Mouse (Mus musculus) limb, embryonic 14.5 days (tissue): ENCODE results near the gene Tnni3k. TPM values are rescaled to one million over a fixed set of nuclear protein-coding genes. Genes with fewer than 3 reads are reported as not detected.

ENCODE experiments used
- ATAC-seq: fragments of 200-750 bp; cut with Nextera tagmentation; 2 replicates; pipeline ENCODE4 v1.8.0; 2017; ENCODE audit warnings: low read depth, moderate number of reproducible peaks, moderate TSS enrichment; ENCODE audit not compliant: low FRiP score
- DNase-seq: peaks from one replicate; pipeline ENCODE4 v3.0.0-alpha.2; 2015; ENCODE audit warnings: low spot score
- H3K27ac ChIP-seq: fragments of 300-500 bp; sonication (generic); replicated peaks from 2 replicates; pipeline ENCODE4 v1.5.1; 2014; ENCODE audit warnings: low read depth, mild to moderate bottlenecking, low read length, moderate library complexity, mixed read lengths
- H3K27me3 ChIP-seq: fragments of 300-500 bp; sonication (generic); 2 replicates; pipeline ENCODE4 v1.6.1; 2014; ENCODE audit warnings: low read length, mixed read lengths; ENCODE audit not compliant: control insufficient read depth, insufficient read depth
- H3K36me3 ChIP-seq: fragments of 300-500 bp; sonication (generic); 2 replicates; pipeline ENCODE4 v1.6.1; 2014; ENCODE audit warnings: mild to moderate bottlenecking, low read length, moderate library complexity, mixed read lengths; ENCODE audit not compliant: control insufficient read depth, insufficient read depth
- H3K4me1 ChIP-seq: fragments of 300-500 bp; sonication (generic); 2 replicates; pipeline ENCODE4 v1.6.1; 2014; ENCODE audit warnings: antibody characterized with exemption, low read length, mixed read lengths; ENCODE audit not compliant: control insufficient read depth, insufficient read depth
- H3K4me2 ChIP-seq: fragments of 300-500 bp; sonication (generic); replicated peaks from 2 replicates; pipeline ENCODE4 v1.6.1; 2014; ENCODE audit warnings: low read depth, mild to moderate bottlenecking, low read length, moderate library complexity; ENCODE audit not compliant: severe bottlenecking
- H3K4me3 ChIP-seq: fragments of 300-500 bp; sonication (generic); replicated peaks from 2 replicates; pipeline ENCODE4 v1.5.1; 2014; ENCODE audit warnings: low read length
- H3K9ac ChIP-seq: fragments of 300-500 bp; sonication (generic); 2 replicates; pipeline ENCODE4 v1.6.1; 2014; ENCODE audit warnings: mild to moderate bottlenecking, low read depth, low read length, moderate library complexity; ENCODE audit not compliant: severe bottlenecking
- H3K9me3 ChIP-seq: fragments of 300-500 bp; sonication (generic); 2 replicates; pipeline ENCODE4 v1.6.1; 2016; ENCODE audit warnings: low read length; ENCODE audit not compliant: control insufficient read depth
- POLR2A ChIP-seq: fragments of 200-500 bp; IDR thresholded peaks from 2 replicates; pipeline ENCODE4 v1.8.0; 2012; ENCODE audit warnings: inconsistent platforms, mild to moderate bottlenecking, moderate library complexity, borderline replicate concordance; ENCODE audit not compliant: insufficient read depth, insufficient read length; ENCODE audit errors: extremely low read depth
- WGBS: fragments of 180-500 bp; shearing (Covaris S2); extraction: QIAGEN DNeasy Blood & Tissue Kit; methylation state at CpG from one replicate; pipeline ENCODE4 v1.1.7; 2014; 5-methylcytosine and 5-hydroxymethylcytosine counted together
- polyA plus RNA-seq, 2 experiments: library from polyadenylated mRNA; depleted of rRNA in 1 of 2; stranded (reverse) in 1 of 2; unstranded in 1 of 2; fragments of >200 nt; fragmentation: Nextera tagmentation in 1 of 2; extraction: Ambion mirVana in 1 of 2; gene quantifications; 2 replicates each; pipeline versions ENCODE4 v1.2.1 to v1.2.3; 2012 to 2014

Tnni3k gene
- polyA plus RNA-seq, 2 experiments: 0.03 TPM; not detected in 1

DNA sequence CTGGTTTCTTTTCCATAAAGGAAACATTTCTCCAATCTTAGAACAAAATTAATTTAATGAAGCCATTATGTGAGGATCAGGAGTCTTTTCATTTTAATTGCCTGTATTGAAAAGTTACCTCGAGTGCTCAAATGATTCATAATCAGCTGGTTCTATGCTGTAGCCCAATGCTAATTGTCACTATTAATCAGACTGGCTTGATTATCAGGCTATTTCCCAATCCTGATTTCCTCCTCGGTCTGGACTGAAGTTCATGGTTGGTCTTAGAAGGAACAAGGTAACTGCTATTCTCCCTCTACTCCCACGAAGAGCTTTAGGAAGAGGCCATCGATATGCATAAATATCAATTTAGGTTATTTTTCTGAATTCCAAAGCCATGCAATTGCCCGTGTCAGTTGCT, 175.1 kb downstream of the Tnni3k start:
- DNase-seq: no peak
- no peaks in the 10 kb centered on the region for H3K9me3 ChIP-seq

DNA sequence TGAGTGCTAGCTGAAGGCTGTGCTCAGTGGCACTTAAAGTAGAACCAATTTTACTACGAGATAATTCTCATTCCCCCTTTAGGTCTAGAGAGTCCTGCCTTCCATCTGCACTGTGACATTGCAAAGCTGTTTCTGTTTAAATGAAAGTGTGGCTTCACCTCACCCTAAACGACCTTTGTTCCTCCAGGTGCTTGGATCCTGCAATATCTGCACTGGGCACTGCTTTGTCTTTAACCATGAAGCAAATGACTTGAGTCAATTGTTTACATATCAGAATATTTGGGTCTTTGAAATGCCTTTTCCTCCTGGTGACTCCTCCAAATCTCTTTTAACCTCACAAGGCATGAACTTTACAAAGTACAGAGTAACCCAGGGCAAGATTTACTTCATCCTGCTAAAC, 175.7 kb downstream of the Tnni3k start:
- H3K4me1 ChIP-seq: no peaks in the 10 kb centered on the region
- DNase-seq: no peak
- 10% methylated on average over 2 of the region's 2 CpGs for WGBS
- H3K36me3 ChIP-seq: no peaks in the 10 kb centered on the region
- no peak for ATAC-seq
- no peak for TF ChIP-seq POLR2A
- H3K4me3 ChIP-seq: no peak overlapping the region
- no peak overlapping the region for H3K9ac ChIP-seq
- H3K9me3 ChIP-seq: no peaks in the 10 kb centered on the region
- no peaks in the 10 kb centered on the region for H3K27me3 ChIP-seq
- no peak overlapping the region for H3K27ac ChIP-seq
- no peak overlapping the region for H3K4me2 ChIP-seq

More for the DNA sequence above, 175.1 kb downstream of the Tnni3k start:
- Histone ChIP-seq H3K4me3 (no peak overlapping the region), H3K27ac (no peak overlapping the region), H3K4me2 (no peak overlapping the region), H3K36me3 (no peaks in the 10 kb centered on the region), H3K27me3 (no peaks in the 10 kb centered on the region), H3K4me1 (no peaks in the 10 kb centered on the region), H3K9ac (no peak overlapping the region)
- no peak for ATAC-seq
- TF ChIP-seq POLR2A: no peak
- 67% methylated on average over 5 of the region's 5 CpGs for WGBS

DNA sequence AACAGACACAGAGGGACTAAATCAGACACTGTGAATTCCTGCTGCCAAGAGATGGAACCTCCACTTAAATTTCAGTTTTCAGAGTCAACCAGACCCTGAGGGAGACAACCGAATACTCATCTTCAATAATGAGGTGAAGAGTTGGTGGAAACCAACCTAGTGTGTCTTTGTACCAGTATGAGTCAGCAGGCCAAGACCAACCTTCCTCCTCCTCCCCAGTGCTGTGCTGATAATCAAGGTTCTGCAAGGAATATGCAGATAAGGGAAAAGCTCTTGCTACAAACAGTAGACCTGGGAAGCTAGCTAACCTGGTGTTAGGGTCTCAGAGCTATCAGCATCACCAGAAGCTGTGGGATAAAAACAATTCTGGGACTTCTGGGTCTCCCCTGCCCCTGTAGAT, 176.1 kb downstream of the Tnni3k start:
- Histone ChIP-seq H3K27me3 (no peaks in the 10 kb centered on the region), H3K9ac (no peak overlapping the region), H3K27ac (no peak overlapping the region), H3K9me3 (no peaks in the 10 kb centered on the region), H3K4me2 (no peak overlapping the region), H3K4me1 (no peaks in the 10 kb centered on the region), H3K36me3 (no peaks in the 10 kb centered on the region), H3K4me3 (no peak overlapping the region)
- no peak for TF ChIP-seq POLR2A
- 94% methylated on average over 1 of the region's 1 CpGs for WGBS
- DNase-seq: no peak
- no peak for ATAC-seq

DNA sequence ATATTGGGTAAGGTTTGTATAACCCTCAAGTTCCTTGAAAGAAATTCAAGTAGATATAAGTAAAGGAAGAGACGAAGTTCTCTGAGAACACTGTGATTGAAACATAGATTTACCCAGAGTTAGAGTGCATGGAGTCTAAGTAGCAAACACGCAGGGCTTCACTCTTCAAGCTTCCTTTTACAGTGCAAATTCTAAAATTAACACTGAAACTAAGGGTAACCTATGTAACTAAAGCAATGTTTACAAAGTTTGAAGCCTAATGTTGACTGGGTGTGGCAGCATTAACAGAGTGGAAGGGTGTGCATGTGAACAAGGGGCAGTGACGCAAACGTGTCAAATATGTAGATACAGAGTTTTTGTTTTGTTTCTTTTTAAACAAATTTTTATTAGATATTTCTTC, 186.4 kb downstream of the Tnni3k start:
- DNase-seq (no peak), ATAC-seq (no peak)
- no peaks in the 10 kb centered on the region for H3K9me3 ChIP-seq
- no peak overlapping the region for H3K9ac ChIP-seq
- no peaks in the 10 kb centered on the region for H3K4me1 ChIP-seq
- WGBS: 88% methylated on average over 4 of the region's 4 CpGs
- no peaks in the 10 kb centered on the region for H3K36me3 ChIP-seq
- no peak overlapping the region for H3K4me3 ChIP-seq
- H3K27me3 ChIP-seq: no peaks in the 10 kb centered on the region
- no peak for TF ChIP-seq POLR2A
- H3K4me2 ChIP-seq: no peak overlapping the region
- no peak overlapping the region for H3K27ac ChIP-seq

DNA sequence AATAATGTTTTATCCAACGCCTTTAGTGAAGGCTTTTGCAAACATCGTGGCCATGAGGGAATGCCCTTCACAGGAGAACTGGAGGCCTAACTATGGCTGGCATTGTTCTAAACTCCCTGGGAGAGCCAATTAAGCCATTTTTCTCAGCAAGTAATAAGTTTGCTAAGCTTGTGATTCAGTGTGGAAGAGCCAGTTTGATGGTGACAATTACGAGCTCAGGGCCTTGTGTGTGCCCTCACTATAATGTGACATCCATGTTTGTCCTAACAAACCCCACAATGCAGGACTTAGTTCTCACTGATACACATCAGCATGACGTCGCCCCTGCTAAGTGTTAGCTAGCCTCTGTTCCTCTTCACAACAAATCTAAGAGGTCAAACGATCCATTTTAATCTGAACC, 193.3 kb downstream of the Tnni3k start:
- H3K9me3 ChIP-seq: no peaks in the 10 kb centered on the region
- H3K4me1 ChIP-seq: no peaks in the 10 kb centered on the region
- no peak for TF ChIP-seq POLR2A
- ATAC-seq (no peak), DNase-seq (no peak)
- WGBS: 70% methylated on average over 6 of the region's 6 CpGs
- no peak overlapping the region for H3K9ac ChIP-seq
- no peak overlapping the region for H3K4me3 ChIP-seq
- H3K27me3 ChIP-seq: no peaks in the 10 kb centered on the region
- no peaks in the 10 kb centered on the region for H3K36me3 ChIP-seq
- H3K4me2 ChIP-seq: no peak overlapping the region
- H3K27ac ChIP-seq: no peak overlapping the region

DNA sequence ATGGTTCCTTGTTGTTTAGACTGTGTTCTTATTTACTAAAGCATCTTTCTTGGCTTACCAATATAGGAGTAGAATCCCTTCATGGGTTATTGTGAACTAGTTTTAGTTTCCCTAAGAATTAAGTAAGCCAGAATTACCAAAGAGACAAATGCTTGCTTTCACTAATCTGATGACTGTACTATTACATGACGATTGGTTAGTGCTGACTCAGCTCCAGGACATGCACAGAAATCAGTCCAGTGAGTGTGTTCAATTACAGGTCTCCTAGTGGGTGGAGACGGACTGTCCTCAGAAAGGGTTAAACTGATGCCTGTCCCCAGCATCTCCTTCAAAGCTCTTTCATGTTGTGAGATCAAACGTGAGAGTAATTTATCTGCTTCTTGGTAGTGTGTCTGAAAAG, 195.5 kb downstream of the Tnni3k start:
- Histone ChIP-seq H3K36me3 (no peaks in the 10 kb centered on the region), H3K27ac (no peak overlapping the region), H3K4me1 (no peaks in the 10 kb centered on the region), H3K4me3 (no peak overlapping the region), H3K9ac (no peak overlapping the region), H3K27me3 (no peaks in the 10 kb centered on the region), H3K4me2 (no peak overlapping the region), H3K9me3 (no peaks in the 10 kb centered on the region)
- 36% methylated on average over 3 of the region's 3 CpGs for WGBS
- TF ChIP-seq POLR2A: no peak
- no peak for DNase-seq
- no peak for ATAC-seq
